Comparison of ENCODE assay signal across 11 mouse cellular contexts in genomic region chr14:104459513-104460111, GRCm38 (mm10). TPM values are rescaled to one million over a fixed set of nuclear protein-coding genes. Genes with fewer than 3 reads are reported as not detected.
DNase-seq lines count a peak whose midpoint lies in the region; ATAC-seq lines count a peak whose summit lies in the region.
"Had no signal": no experiment of that assay in that cellular context is flagged by ENCODE, and none has a peak within 500 bp of the region (broad histone marks: within the 10 kb centered on the region; RNA-seq: fewer than 3 reads in every experiment).

No protein-coding gene starts in this region.

- H3K36me3 ChIP-seq in forebrain, embryonic 10.5 days (replicated peaks) = no peaks in the 10 kb centered on the region
- H3K36me3 ChIP-seq in forebrain, embryonic 16.5 days (ENCODE audit: control insufficient read depth, insufficient read depth) = no peaks in the 10 kb centered on the region
- H3K36me3 ChIP-seq in forebrain, embryonic 14.5 days (ENCODE audit: control insufficient read depth, insufficient read depth, low read length) = no peaks in the 10 kb centered on the region
- no peaks in the 10 kb centered on the region for H3K36me3 ChIP-seq in limb, embryonic 12.5 days
- no peaks in the 10 kb centered on the region for H3K36me3 ChIP-seq in neural tube, embryonic 12.5 days
- H3K36me3 ChIP-seq: limb, embryonic 15.5 days had no signal

- no peak; the same call in 1 of the 2 replicates for ATAC-seq in forebrain, embryonic 16.5 days
- peak; percentile 30; the same call in 1 of the 2 replicates for ATAC-seq in forebrain, embryonic 14.5 days
- no peak for ATAC-seq in limb, embryonic 12.5 days (ENCODE audit: insufficient number of reproducible peaks, insufficient read depth, low FRiP score, low TSS enrichment, low read depth)
- no peak for ATAC-seq in neural tube, embryonic 12.5 days (ENCODE audit: low FRiP score, low read depth)
- ATAC-seq in granulocyte monocyte progenitor cell, adult 5-6 weeks (replicated peaks; ENCODE audit: poor library complexity, severe bottlenecking) = no peak

- H3K4me3 ChIP-seq in forebrain, embryonic 10.5 days = peak overlapping the region; percentile 51
- H3K4me3 ChIP-seq in forebrain, embryonic 16.5 days (replicated peaks; ENCODE audit: low read length) = no peak overlapping the region
- H3K4me3 ChIP-seq in forebrain, embryonic 14.5 days (ENCODE audit: low read depth, low read length) = no peak overlapping the region
- H3K4me3 ChIP-seq in limb, embryonic 12.5 days (replicated peaks) = no peak overlapping the region
- H3K4me3 ChIP-seq in neural tube, embryonic 12.5 days = peak overlapping the region; percentile 13; the same call in 1 of the 2 replicates
- H3K4me3 ChIP-seq: layer of hippocampus, adult 2 months had no signal

- H3K27me3 ChIP-seq in forebrain, embryonic 10.5 days (ENCODE audit: poor library complexity, severe bottlenecking) = peaks cover 100% of the 10 kb centered on the region
- H3K27me3 ChIP-seq in forebrain, embryonic 16.5 days (replicated peaks; ENCODE audit: control insufficient read depth, insufficient read depth, low read length) = peaks cover 39% of the 10 kb centered on the region
- H3K27me3 ChIP-seq in forebrain, embryonic 14.5 days (replicated peaks; ENCODE audit: control insufficient read depth, insufficient read depth, low read length) = peaks cover 64% of the 10 kb centered on the region
- peaks cover 69% of the 10 kb centered on the region for H3K27me3 ChIP-seq in limb, embryonic 12.5 days
- peaks cover 38% of the 10 kb centered on the region for H3K27me3 ChIP-seq in neural tube, embryonic 12.5 days (replicated peaks)

- DNase-seq in forebrain, embryonic 10.5 days (ENCODE audit: extremely low spot score, low spot score) = no peak
- DNase-seq in forebrain, embryonic 14.5 days (ENCODE audit: low spot score) = peak; percentile 39
- DNase-seq in gastrocnemius, postnatal 25 days = no peak
- DNase-seq in kidney, adult 18-20 months = no peak

- H3K9ac ChIP-seq in forebrain, embryonic 16.5 days (replicated peaks; ENCODE audit: low read depth, low read length) = no peak overlapping the region
- H3K9ac ChIP-seq in forebrain, embryonic 14.5 days (ENCODE audit: low read length) = no peak overlapping the region
- no peak overlapping the region for H3K9ac ChIP-seq in limb, embryonic 12.5 days (replicated peaks)
- no peak overlapping the region for H3K9ac ChIP-seq in neural tube, embryonic 12.5 days
- H3K9ac ChIP-seq: limb, embryonic 15.5 days had no signal

- H3K4me1 ChIP-seq in forebrain, embryonic 10.5 days = peaks cover 38% of the 10 kb centered on the region
- peaks cover 6% of the 10 kb centered on the region for H3K4me1 ChIP-seq in forebrain, embryonic 16.5 days (replicated peaks; ENCODE audit: control insufficient read depth, insufficient read depth, low read length)
- H3K4me1 ChIP-seq in forebrain, embryonic 14.5 days (ENCODE audit: control insufficient read depth, insufficient read depth, low read length) = peaks cover 6% of the 10 kb centered on the region
- peaks cover 6% of the 10 kb centered on the region for H3K4me1 ChIP-seq in limb, embryonic 12.5 days (replicated peaks)
- H3K4me1 ChIP-seq in neural tube, embryonic 12.5 days = peaks cover 11% of the 10 kb centered on the region

- H3K9me3 ChIP-seq in forebrain, embryonic 10.5 days = no peaks in the 10 kb centered on the region
- H3K9me3 ChIP-seq in forebrain, embryonic 16.5 days (ENCODE audit: control insufficient read depth, low read length) = no peaks in the 10 kb centered on the region
- no peaks in the 10 kb centered on the region for H3K9me3 ChIP-seq in forebrain, embryonic 14.5 days (replicated peaks; ENCODE audit: control insufficient read depth, low read length)
- H3K9me3 ChIP-seq in limb, embryonic 12.5 days = no peaks in the 10 kb centered on the region
- H3K9me3 ChIP-seq in neural tube, embryonic 12.5 days = no peaks in the 10 kb centered on the region
- H3K9me3 ChIP-seq: limb, embryonic 15.5 days had no signal

- H3K27ac ChIP-seq in forebrain, embryonic 10.5 days = no peak overlapping the region
- H3K27ac ChIP-seq in forebrain, embryonic 16.5 days (ENCODE audit: low read length) = no peak overlapping the region
- H3K27ac ChIP-seq in forebrain, embryonic 14.5 days (ENCODE audit: low read depth, low read length) = no peak overlapping the region
- no peak overlapping the region for H3K27ac ChIP-seq in limb, embryonic 12.5 days
- peak overlapping the region; percentile 42; the same call in 1 of the 2 replicates for H3K27ac ChIP-seq in neural tube, embryonic 12.5 days
- H3K27ac ChIP-seq: layer of hippocampus, adult 2 months; limb, embryonic 15.5 days had no signal

- H3K4me2 ChIP-seq in forebrain, embryonic 16.5 days (ENCODE audit: low read length) = no peak overlapping the region
- 0 out of 2 replicates have a peak overlapping the region, but pooled peaks have one; percentile 43 for H3K4me2 ChIP-seq in forebrain, embryonic 14.5 days (ENCODE audit: low read length)
- H3K4me2 ChIP-seq in limb, embryonic 12.5 days = peak overlapping the region; percentile 60
- H3K4me2 ChIP-seq in neural tube, embryonic 12.5 days (replicated peaks) = peak overlapping the region; percentile 62

- under 1% methylated on average over 25 of the region's 25 CpGs for WGBS in forebrain, embryonic 10.5 days
- under 1% methylated on average over 25 of the region's 25 CpGs for WGBS in forebrain, embryonic 16.5 days
- under 1% methylated on average over 25 of the region's 25 CpGs for WGBS in forebrain, embryonic 14.5 days
- WGBS in limb, embryonic 12.5 days = under 1% methylated on average over 25 of the region's 25 CpGs
- under 1% methylated on average over 25 of the region's 25 CpGs for WGBS in neural tube, embryonic 12.5 days

RNA-seq across cellular contexts. Expression of gene Pou4f1, which starts 8.2 kb away (rescaled TPM):
- polyA plus RNA-seq in forebrain, embryonic 10.5 days (2016; fragmentation: Nextera tagmentation; extraction: Ambion mirVana) = 1.5 and 1.6 TPM in 2 replicates
- 1.1 and 1.8 TPM in 2 replicates for polyA plus RNA-seq in forebrain, embryonic 16.5 days (2015; fragmentation: Nextera tagmentation; extraction: Ambion mirVana)
- 1.4 and 3.0 TPM in 2 replicates for polyA plus RNA-seq in forebrain, embryonic 14.5 days (2014; fragmentation: Nextera tagmentation; extraction: Ambion mirVana)
- 0.63 and 0.93 TPM in 2 replicates for polyA plus RNA-seq in limb, embryonic 12.5 days (2016; fragmentation: Nextera tagmentation; extraction: Ambion mirVana)
- polyA plus RNA-seq in neural tube, embryonic 12.5 days (2016; fragmentation: Nextera tagmentation; extraction: Ambion mirVana) = 116 and 145 TPM in 2 replicates
- 1 to 10 TPM; 1.1 TPM for total RNA-seq in gastrocnemius, postnatal 25 days (2021)
- 0.64 and 1.4 TPM in 2 replicates for total RNA-seq in granulocyte monocyte progenitor cell, adult 5-6 weeks (2014; fragmentation: Nextera tagmentation)
- total RNA-seq in granulocyte monocyte progenitor cell, adult 5-6 weeks (2017) = 0.52 TPM in 1 of 2 replicates, not detected in the other
- total RNA-seq: common myeloid progenitor, adult 5-6 weeks; layer of hippocampus, adult 2 months had no signal

Comparison
In these comparisons a context has a peak if more than half of its experiments do, and no peak if none do; other contexts are left out.
1. H3K4me3 ChIP-seq: peak in forebrain, embryonic 10.5 days (single experiment) and neural tube, embryonic 12.5 days (single experiment); none in forebrain, embryonic 16.5 days (single experiment), forebrain, embryonic 14.5 days (single experiment) and limb, embryonic 12.5 days (single experiment).
2. RNA of gene Pou4f1, which starts 8.2 kb away (polyA plus RNA-seq): 116 to 145 TPM in neural tube, embryonic 12.5 days; 1.1 to 1.8 TPM in forebrain, embryonic 16.5 days, 1.5 to 1.6 TPM in forebrain, embryonic 10.5 days, 1.4 to 3.0 TPM in forebrain, embryonic 14.5 days and 0.63 to 0.93 TPM in limb, embryonic 12.5 days; every median in the first group is over 10 times any median in the second.